Mouse (Mus musculus) spleen, adult 2 months (tissue): ENCODE measurements around the gene Tmco1. TPM values are rescaled to one million over a fixed set of nuclear protein-coding genes. Genes with fewer than 3 reads are reported as not detected.
A peak's percentile ranks its signal among the peaks of the same experiment; 100 is the strongest.
"Not testable (repeated sequence)": the region's sequence is repeated elsewhere in the genome, so short reads cannot be mapped to it uniquely, and the experiment has no call there.

Experiments used
- DNase-seq, 2 experiments: peaks; one replicate each; pipeline versions ENCODE4 v3.0.0 to v3.0.0-alpha.2; 2012 to 2021; ENCODE audit warnings: low spot score in 2 of 2, low read depth in 1 of 2
- H3K27ac ChIP-seq: fragments of 200-500 bp; 2 replicates; pipeline ENCODE4 v1.5.1; 2012; ENCODE audit warnings: low read length, inconsistent platforms; ENCODE audit not compliant: insufficient read depth
- H3K27me3 ChIP-seq: fragments of 200-500 bp; 2 replicates; pipeline ENCODE4 v1.6.1; 2012; ENCODE audit warnings: mild to moderate bottlenecking, moderate library complexity, low read length, inconsistent platforms; ENCODE audit not compliant: control insufficient read depth, insufficient read depth
- H3K36me3 ChIP-seq: fragments of 200-500 bp; 2 replicates; pipeline ENCODE4 v1.6.1; 2012; ENCODE audit warnings: mild to moderate bottlenecking, low read length, inconsistent platforms; ENCODE audit not compliant: control insufficient read depth, insufficient read depth
- H3K4me1 ChIP-seq: fragments of 200-500 bp; 2 replicates; pipeline ENCODE4 v1.6.1; 2011; ENCODE audit warnings: inconsistent platforms; ENCODE audit not compliant: control insufficient read depth, insufficient read depth, insufficient read length
- H3K4me3 ChIP-seq: fragments of 200-500 bp; 2 replicates; pipeline ENCODE4 v1.5.1; 2011; ENCODE audit warnings: mild to moderate bottlenecking, inconsistent platforms; ENCODE audit not compliant: insufficient read depth, insufficient read length; ENCODE audit errors: extremely low read depth
- CTCF ChIP-seq: fragments of 200-500 bp; IDR thresholded peaks from 2 replicates; pipeline ENCODE4 v1.5.1; 2011; ENCODE audit warnings: mild to moderate bottlenecking, inconsistent platforms; ENCODE audit not compliant: insufficient read depth, insufficient read length, insufficient replicate concordance; ENCODE audit errors: extremely low read depth
- POLR2A ChIP-seq: fragments of 200-500 bp; IDR thresholded peaks from 2 replicates; pipeline ENCODE4 v1.6.1; 2011; ENCODE audit warnings: low read depth, low read length, inconsistent platforms
- WGBS: fragments of 180-500 bp; shearing (Covaris S2); methylation state at CpG from one replicate; pipeline ENCODE4 v1.1.7; 2018; 5-methylcytosine and 5-hydroxymethylcytosine counted together
- polyA plus RNA-seq: library from polyadenylated mRNA; depleted of rRNA; stranded (reverse); fragments of >200 nt; gene quantifications from 2 replicates; pipeline ENCODE4 v1.2.3, GENCODE M21; 2012

The Tmco1 gene
- polyA plus RNA-seq, 1 experiment, result 17.5 TPM

GRCm38 (mm10) chr1:167340910-167341528 lies 32.8 kb downstream of the Tmco1 start:
- DNase-seq, result no peak

GRCm38 (mm10) chr1:167342831-167343230 lies 34.7 kb downstream of the Tmco1 start:
- no peak overlapping the region for H3K4me3 ChIP-seq
- H3K4me1 ChIP-seq, result peaks cover 4% of the 10 kb centered on the region; the same call in 1 of the 2 replicates
- no peaks in the 10 kb centered on the region for H3K27me3 ChIP-seq
- TF ChIP-seq POLR2A (no peak), CTCF (no peak)
- no peak for DNase-seq
- H3K36me3 ChIP-seq, result no peaks in the 10 kb centered on the region
- no peak overlapping the region for H3K27ac ChIP-seq
- WGBS, result 93% methylated on average over 10 of the region's 10 CpGs

More at GRCm38 (mm10) chr1:167340910-167341528, 32.8 kb downstream of the Tmco1 start:
- Histone ChIP-seq H3K27ac (no peak overlapping the region), H3K27me3 (no peaks in the 10 kb centered on the region), H3K36me3 (no peaks in the 10 kb centered on the region), H3K4me3 (no peak overlapping the region), H3K4me1 (peaks cover 11% of the 10 kb centered on the region; the same call in 1 of the 2 replicates)
- TF ChIP-seq CTCF (no peak), POLR2A (no peak)
- 85% methylated on average over 3 of the region's 3 CpGs for WGBS

DNA sequence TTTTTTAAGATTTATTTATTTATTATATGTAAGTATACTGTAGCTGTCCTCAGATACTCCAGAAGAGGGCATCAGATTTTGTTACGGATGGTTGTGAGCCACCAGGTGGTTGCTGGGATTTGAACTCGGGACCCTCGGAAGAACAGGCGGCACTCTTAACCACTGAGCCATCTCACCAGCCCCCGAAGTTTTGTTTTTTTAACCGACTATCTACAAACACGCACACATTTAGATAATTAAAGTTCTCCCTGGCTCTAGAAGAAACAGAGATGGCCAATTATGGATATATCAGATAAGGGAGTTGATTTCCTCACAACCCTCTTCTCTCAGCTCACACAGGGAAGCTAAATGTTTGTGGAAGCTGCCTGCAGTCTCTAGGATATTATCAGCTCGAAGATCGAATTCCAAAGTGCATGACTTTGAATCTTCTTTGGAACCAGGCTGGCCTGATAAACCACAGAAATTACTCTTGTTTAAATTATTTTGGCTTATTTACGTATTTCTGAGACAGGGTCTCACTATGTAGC lies 37.9 kb downstream of the Tmco1 start:
- H3K36me3 ChIP-seq, H3K4me1 ChIP-seq, DNase-seq, H3K27ac ChIP-seq, H3K27me3 ChIP-seq, H3K4me3 ChIP-seq: not testable (repeated sequence)
- WGBS, result 92% methylated on average over 10 of the region's 10 CpGs

DNA sequence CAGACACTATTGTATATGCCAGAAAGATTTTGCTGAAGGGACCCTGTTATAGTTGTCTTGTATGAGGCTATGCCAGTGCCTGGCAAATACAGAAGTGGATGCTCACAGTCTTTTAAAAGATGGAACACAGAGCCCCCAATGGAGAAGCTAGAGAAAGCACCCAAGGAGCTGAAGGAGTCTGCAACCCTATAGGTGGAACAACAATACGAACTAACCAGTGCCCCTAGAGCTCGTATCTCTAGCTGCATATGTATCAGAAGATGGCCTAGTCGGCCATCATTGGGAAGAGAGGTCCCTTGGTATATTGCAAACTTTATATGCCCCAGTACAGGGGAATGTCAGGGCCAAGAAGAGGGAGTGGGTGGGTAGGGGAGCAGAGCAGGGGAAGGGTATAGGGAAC lies 41.0 kb downstream of the Tmco1 start:
- DNase-seq, H3K4me3 ChIP-seq, H3K4me1 ChIP-seq, H3K27ac ChIP-seq, H3K27me3 ChIP-seq, H3K36me3 ChIP-seq: not testable (repeated sequence)
- WGBS, result 55% methylated on average over 3 of the region's 3 CpGs

GRCm38 (mm10) chr1:167349815-167350596 lies 41.8 kb downstream of the Tmco1 start, which contains the start of gene Aldh9a1:
Aldh9a1 (plus strand) TSS chr1:167349991.
- TF ChIP-seq POLR2A (peak; percentile 41), CTCF (no peak)
- peaks cover 13% of the 10 kb centered on the region for H3K36me3 ChIP-seq
- H3K4me1 ChIP-seq, result no peaks in the 10 kb centered on the region; the same call in 1 of the 2 replicates
- peak within 1 kb of the TSS; percentile 94 for H3K27ac ChIP-seq
- peak; percentile 59 to 74 for DNase-seq
- under 1% methylated on average over 55 of the region's 55 CpGs for WGBS
- H3K4me3 ChIP-seq, result peak within 1 kb of the TSS; percentile 87
- no peaks in the 10 kb centered on the region for H3K27me3 ChIP-seq

DNA sequence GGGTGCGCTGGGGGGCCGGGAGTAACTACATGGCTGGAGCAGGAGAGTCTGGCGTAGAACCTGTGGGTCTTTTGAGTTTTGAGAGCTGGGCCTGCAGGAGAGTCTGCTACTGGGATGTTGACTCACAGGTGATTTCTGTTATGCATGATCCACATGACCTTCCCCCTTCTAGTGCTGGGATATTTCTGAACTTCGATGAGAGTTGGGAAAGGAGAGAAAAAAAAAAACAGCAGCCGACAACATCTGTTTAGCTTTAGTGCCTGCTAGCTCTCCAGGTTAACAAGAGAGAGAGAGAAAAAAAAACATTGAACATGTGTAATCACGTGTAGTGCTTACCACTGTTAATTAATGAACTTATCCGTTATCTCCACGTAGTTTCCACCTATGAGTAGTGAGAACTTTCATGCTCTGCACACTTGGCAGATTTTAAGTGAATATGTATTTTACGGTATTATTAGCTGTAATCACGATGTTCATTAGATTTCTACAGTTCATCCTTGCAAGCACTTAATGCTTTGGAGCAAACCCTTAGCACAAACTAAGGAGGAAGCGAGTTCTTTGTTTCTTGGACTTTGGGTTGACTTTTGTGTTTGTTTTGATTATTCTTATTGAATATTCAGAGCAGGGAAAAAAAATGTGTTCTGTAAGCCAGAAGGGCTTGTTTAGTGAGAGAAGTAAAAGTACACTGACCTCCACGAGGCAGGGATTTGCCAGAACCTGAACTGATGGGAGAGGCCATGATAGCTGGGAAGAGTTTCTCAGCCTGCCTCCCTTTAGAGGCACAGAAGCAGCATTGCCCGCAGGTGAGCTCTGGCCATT lies 42.6 kb downstream of the Tmco1 start:
- Histone ChIP-seq H3K36me3 (peaks cover 21% of the 10 kb centered on the region), H3K4me1 (no peaks in the 10 kb centered on the region; the same call in 1 of the 2 replicates), H3K27ac (no peak overlapping the region), H3K4me3 (peak overlapping the region; percentile 87), H3K27me3 (no peaks in the 10 kb centered on the region)
- 36% methylated on average over 13 of the region's 13 CpGs for WGBS
- no peak for TF ChIP-seq CTCF
- no peak for TF ChIP-seq POLR2A
- no peak for DNase-seq
